Mouse (Mus musculus) liver, embryonic 12.5 days (tissue): ENCODE measurements around the gene Kalrn. TPM values are rescaled to one million over a fixed set of nuclear protein-coding genes. Genes with fewer than 3 reads are reported as not detected.

Experiments
- ATAC-seq: fragments of 200-750 bp; cut with Nextera tagmentation; 2 replicates; pipeline ENCODE4 v1.8.0; 2017; ENCODE audit warnings: moderate number of reproducible peaks, mild to moderate bottlenecking, moderate library complexity
- H3K27ac ChIP-seq: fragments of 300-500 bp; sonication (generic); 2 replicates; pipeline ENCODE4 v1.5.1; 2016; ENCODE audit warnings: mild to moderate bottlenecking
- H3K27me3 ChIP-seq: fragments of 300-500 bp; sonication (generic); replicated peaks from 2 replicates; pipeline ENCODE4 v1.6.1; 2016; ENCODE audit warnings: mild to moderate bottlenecking, moderate library complexity
- H3K36me3 ChIP-seq: fragments of 300-500 bp; sonication (generic); 2 replicates; pipeline ENCODE4 v1.6.1; 2016; ENCODE audit warnings: mild to moderate bottlenecking, moderate library complexity
- H3K4me1 ChIP-seq: fragments of 300-500 bp; sonication (generic); 2 replicates; pipeline ENCODE4 v1.6.1; 2016
- H3K4me2 ChIP-seq: fragments of 300-500 bp; sonication (generic); 2 replicates; pipeline ENCODE4 v1.6.1; 2016; ENCODE audit warnings: mild to moderate bottlenecking, moderate library complexity
- H3K4me3 ChIP-seq: fragments of 300-500 bp; sonication (generic); 2 replicates; pipeline ENCODE4 v1.5.1; 2016; ENCODE audit warnings: mild to moderate bottlenecking, moderate library complexity
- H3K9ac ChIP-seq: fragments of 300-500 bp; sonication (generic); 2 replicates; pipeline ENCODE4 v1.6.1; 2016; ENCODE audit warnings: mild to moderate bottlenecking, moderate library complexity
- H3K9me3 ChIP-seq: fragments of 300-500 bp; sonication (generic); replicated peaks from 2 replicates; pipeline ENCODE4 v1.6.1; 2016; ENCODE audit warnings: mild to moderate bottlenecking, moderate library complexity
- WGBS: fragments of 180-500 bp; shearing (Covaris S2); methylation state at CpG from one replicate; pipeline ENCODE4 v1.1.7; 2016; ENCODE audit not compliant: insufficient replicate concordance; 5-methylcytosine and 5-hydroxymethylcytosine counted together
- polyA plus RNA-seq: library from polyadenylated mRNA; unstranded; fragments of >200 nt; fragmentation: Nextera tagmentation; extraction: Ambion mirVana; gene quantifications from 2 replicates; pipeline ENCODE4 v1.2.1, GENCODE M21; 2016

Gene Kalrn
- polyA plus RNA-seq, 1 experiment from 2014 or later, result 18.6 TPM

- no peaks in the 10 kb centered on the region for H3K9me3 ChIP-seq
- no peak overlapping the region for H3K9ac ChIP-seq
- H3K27ac ChIP-seq, result no peak overlapping the region
- H3K27me3 ChIP-seq, result peaks cover 10% of the 10 kb centered on the region; the same call in 1 of the 2 replicates
- no peak overlapping the region for H3K4me3 ChIP-seq
- 3% methylated on average over 2 of the region's 2 CpGs for WGBS
- no peak for ATAC-seq
- H3K36me3 ChIP-seq, result no peaks in the 10 kb centered on the region
- no peaks in the 10 kb centered on the region for H3K4me1 ChIP-seq
- no peak overlapping the region for H3K4me2 ChIP-seq
Observed at GRCm38 (mm10) chr16:34125595-34125994, 447.7 kb downstream of the Kalrn start.

- Histone ChIP-seq H3K36me3 (no peaks in the 10 kb centered on the region), H3K27ac (no peak overlapping the region), H3K9ac (no peak overlapping the region), H3K4me3 (no peak overlapping the region), H3K27me3 (0 out of 2 replicates have a peak, but pooled peaks cover 5% of the 10 kb centered on the region), H3K4me2 (no peak overlapping the region), H3K9me3 (no peaks in the 10 kb centered on the region), H3K4me1 (no peaks in the 10 kb centered on the region)
- ATAC-seq, result no peak
- 67% methylated on average over 9 of the region's 9 CpGs for WGBS
Observed at GRCm38 (mm10) chr16:34122486-34122885, 450.8 kb downstream of the Kalrn start.

- no peaks in the 10 kb centered on the region for H3K4me1 ChIP-seq
- no peaks in the 10 kb centered on the region for H3K36me3 ChIP-seq
- no peaks in the 10 kb centered on the region for H3K9me3 ChIP-seq
- no peak for ATAC-seq
- no peak overlapping the region for H3K9ac ChIP-seq
- 40% methylated on average over 7 of the region's 7 CpGs for WGBS
- no peak overlapping the region for H3K27ac ChIP-seq
- peaks cover 13% of the 10 kb centered on the region; the same call in 1 of the 2 replicates for H3K27me3 ChIP-seq
- no peak overlapping the region for H3K4me3 ChIP-seq
- no peak overlapping the region for H3K4me2 ChIP-seq
Observed at GRCm38 (mm10) chr16:34121288-34121687, 452.0 kb downstream of the Kalrn start.

- H3K9me3 ChIP-seq, result no peaks in the 10 kb centered on the region
- H3K4me3 ChIP-seq, result no peak overlapping the region
- no peak for ATAC-seq
- H3K9ac ChIP-seq, result no peak overlapping the region
- no peaks in the 10 kb centered on the region for H3K4me1 ChIP-seq
- no peak overlapping the region for H3K4me2 ChIP-seq
- no peaks in the 10 kb centered on the region for H3K36me3 ChIP-seq
- H3K27me3 ChIP-seq, result peaks cover 16% of the 10 kb centered on the region; the same call in 1 of the 2 replicates
- WGBS, result 19% methylated on average over 9 of the region's 9 CpGs
- H3K27ac ChIP-seq, result no peak overlapping the region
Observed at GRCm38 (mm10) chr16:34120801-34121201, 452.5 kb downstream of the Kalrn start.

DNA sequence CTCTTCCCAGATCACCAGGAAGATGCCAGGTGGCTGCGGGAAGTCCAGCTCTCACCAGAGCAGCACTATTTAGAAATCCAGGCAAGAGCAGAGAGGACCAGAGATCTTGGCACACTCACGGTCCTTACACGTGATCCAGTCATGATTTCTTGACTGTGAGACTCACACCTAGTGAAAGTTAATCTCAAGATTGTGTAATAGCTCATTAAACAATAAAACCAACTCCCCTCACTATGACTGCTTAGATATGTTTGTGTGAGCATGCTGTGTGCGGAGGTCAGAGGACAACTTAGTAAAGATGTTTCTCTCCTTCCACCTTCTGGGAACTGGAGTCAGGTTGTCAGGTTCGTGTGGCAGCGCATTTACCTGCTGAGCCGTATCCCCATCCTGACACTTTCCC is 453.5 kb downstream of the Kalrn start:
- WGBS, result 67% methylated on average over 7 of the region's 7 CpGs
- H3K9ac ChIP-seq, result no peak overlapping the region
- no peak overlapping the region for H3K4me3 ChIP-seq
- H3K36me3 ChIP-seq, result no peaks in the 10 kb centered on the region
- peaks cover 16% of the 10 kb centered on the region; the same call in 1 of the 2 replicates for H3K27me3 ChIP-seq
- no peak overlapping the region for H3K27ac ChIP-seq
- no peaks in the 10 kb centered on the region for H3K4me1 ChIP-seq
- no peaks in the 10 kb centered on the region for H3K9me3 ChIP-seq
- no peak overlapping the region for H3K4me2 ChIP-seq
- ATAC-seq, result no peak

DNA sequence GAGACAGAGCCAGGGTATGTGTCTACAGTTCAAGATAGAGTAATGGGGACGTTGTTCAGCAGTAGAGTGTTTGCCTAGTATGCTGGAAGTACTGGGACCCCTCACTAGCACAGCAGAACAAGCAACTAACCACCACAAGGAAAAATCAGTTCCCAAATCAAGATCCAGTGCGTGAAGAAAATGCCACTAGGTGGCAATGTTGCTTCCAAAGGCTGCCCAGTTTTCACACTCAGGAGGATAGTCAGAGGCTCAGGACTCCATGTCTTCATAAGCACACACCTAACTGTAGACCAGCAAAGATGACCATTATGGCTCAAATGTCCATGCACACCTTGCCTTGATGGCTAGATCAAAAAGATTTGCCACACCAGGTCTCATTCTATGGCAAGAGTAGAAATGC is 454.0 kb downstream of the Kalrn start:
- no peak for ATAC-seq
- WGBS, result 13% methylated on average over 2 of the region's 2 CpGs
- Histone ChIP-seq H3K4me2 (no peak overlapping the region), H3K9ac (no peak overlapping the region), H3K4me1 (no peaks in the 10 kb centered on the region), H3K36me3 (no peaks in the 10 kb centered on the region), H3K9me3 (no peaks in the 10 kb centered on the region), H3K4me3 (no peak overlapping the region), H3K27me3 (peaks cover 15% of the 10 kb centered on the region; the same call in 1 of the 2 replicates), H3K27ac (no peak overlapping the region)

- Histone ChIP-seq H3K36me3 (no peaks in the 10 kb centered on the region), H3K27ac (no peak overlapping the region), H3K4me2 (no peak overlapping the region), H3K4me1 (peaks cover 6% of the 10 kb centered on the region; the same call in 1 of the 2 replicates), H3K27me3 (peaks cover 11% of the 10 kb centered on the region; the same call in 1 of the 2 replicates), H3K4me3 (no peak overlapping the region), H3K9me3 (no peaks in the 10 kb centered on the region), H3K9ac (no peak overlapping the region)
- ATAC-seq, result no peak
- 3% methylated on average over 3 of the region's 3 CpGs for WGBS
Observed at GRCm38 (mm10) chr16:34114665-34115064, 458.7 kb downstream of the Kalrn start.

DNA sequence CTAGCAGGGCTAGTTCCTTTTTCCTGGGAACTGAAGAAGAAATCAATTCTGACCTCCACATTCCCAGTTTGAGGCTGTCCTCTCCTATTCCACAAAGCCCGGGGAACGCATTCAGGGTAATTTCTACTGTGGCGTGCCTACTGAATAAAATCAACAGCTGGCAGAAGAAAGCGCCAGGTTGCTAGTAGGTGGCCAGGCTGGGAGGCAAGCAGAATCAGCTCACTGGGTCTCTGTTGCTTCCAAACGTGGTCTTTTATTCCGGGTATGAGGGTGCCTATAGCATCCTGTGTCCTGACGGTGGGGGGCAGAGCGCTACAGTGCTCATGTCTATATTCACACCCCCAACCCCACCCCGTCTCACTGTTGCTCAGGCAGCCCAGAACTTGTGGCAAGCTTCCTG is 460.2 kb downstream of the Kalrn start:
- 74% methylated on average over 9 of the region's 9 CpGs for WGBS
- peaks cover 11% of the 10 kb centered on the region; the same call in 1 of the 2 replicates for H3K27me3 ChIP-seq
- H3K9ac ChIP-seq, result no peak overlapping the region

DNA sequence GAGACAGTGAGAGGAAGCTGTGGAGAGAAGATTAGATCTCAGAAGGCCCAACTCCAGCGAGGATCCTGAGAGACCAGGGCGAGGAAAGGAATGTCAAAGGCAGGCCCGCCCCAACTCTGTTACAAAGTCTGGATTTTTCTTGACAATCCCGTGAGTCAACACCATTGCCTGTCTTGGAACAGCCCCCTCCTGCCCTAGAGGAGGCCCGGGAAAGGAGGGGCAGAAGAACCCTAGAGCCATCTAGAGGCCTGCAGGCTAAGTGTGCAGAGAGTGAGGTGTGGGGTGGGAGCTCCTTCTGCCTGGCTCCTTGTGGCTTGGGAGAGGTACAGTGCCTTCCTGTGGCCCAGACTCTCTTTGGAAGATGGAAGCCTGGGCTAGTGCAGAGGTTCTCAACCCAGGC is 460.8 kb downstream of the Kalrn start:
- no peak overlapping the region for H3K4me2 ChIP-seq
- no peak overlapping the region for H3K9ac ChIP-seq
- no peak overlapping the region for H3K4me3 ChIP-seq
- H3K9me3 ChIP-seq, result no peaks in the 10 kb centered on the region
- no peak overlapping the region for H3K27ac ChIP-seq
- WGBS, result 10% methylated on average over 5 of the region's 5 CpGs
- peaks cover 11% of the 10 kb centered on the region; the same call in 1 of the 2 replicates for H3K27me3 ChIP-seq
- H3K4me1 ChIP-seq, result peaks cover 9% of the 10 kb centered on the region; the same call in 1 of the 2 replicates
- peak; percentile 40; the same call in 1 of the 2 replicates for ATAC-seq
- H3K36me3 ChIP-seq, result no peaks in the 10 kb centered on the region

More for the DNA sequence above, 460.2 kb downstream of the Kalrn start:
- Histone ChIP-seq H3K4me1 (peaks cover 9% of the 10 kb centered on the region; the same call in 1 of the 2 replicates), H3K9me3 (no peaks in the 10 kb centered on the region), H3K36me3 (no peaks in the 10 kb centered on the region), H3K27ac (no peak overlapping the region), H3K4me3 (no peak overlapping the region), H3K4me2 (no peak overlapping the region)
- no peak for ATAC-seq

- Histone ChIP-seq H3K36me3 (no peaks in the 10 kb centered on the region), H3K4me2 (no peak overlapping the region), H3K4me3 (no peak overlapping the region), H3K9ac (no peak overlapping the region), H3K4me1 (peaks cover 9% of the 10 kb centered on the region; the same call in 1 of the 2 replicates), H3K9me3 (no peaks in the 10 kb centered on the region), H3K27me3 (peaks cover 1% of the 10 kb centered on the region; the same call in 1 of the 2 replicates), H3K27ac (no peak overlapping the region)
- ATAC-seq, result no peak
- 66% methylated on average over 7 of the region's 7 CpGs for WGBS
Observed at GRCm38 (mm10) chr16:34110840-34111625, 462.3 kb downstream of the Kalrn start.

- no peak overlapping the region for H3K27ac ChIP-seq
- 63% methylated on average over 6 of the region's 6 CpGs for WGBS
- no peak for ATAC-seq
- no peaks in the 10 kb centered on the region for H3K9me3 ChIP-seq
- H3K9ac ChIP-seq, result no peak overlapping the region
- peaks cover 14% of the 10 kb centered on the region; the same call in 1 of the 2 replicates for H3K27me3 ChIP-seq
- no peak overlapping the region for H3K4me3 ChIP-seq
- no peaks in the 10 kb centered on the region for H3K36me3 ChIP-seq
- peaks cover 3% of the 10 kb centered on the region; the same call in 1 of the 2 replicates for H3K4me1 ChIP-seq
- no peak overlapping the region for H3K4me2 ChIP-seq
Observed at GRCm38 (mm10) chr16:34104427-34104826, 468.9 kb downstream of the Kalrn start.

DNA sequence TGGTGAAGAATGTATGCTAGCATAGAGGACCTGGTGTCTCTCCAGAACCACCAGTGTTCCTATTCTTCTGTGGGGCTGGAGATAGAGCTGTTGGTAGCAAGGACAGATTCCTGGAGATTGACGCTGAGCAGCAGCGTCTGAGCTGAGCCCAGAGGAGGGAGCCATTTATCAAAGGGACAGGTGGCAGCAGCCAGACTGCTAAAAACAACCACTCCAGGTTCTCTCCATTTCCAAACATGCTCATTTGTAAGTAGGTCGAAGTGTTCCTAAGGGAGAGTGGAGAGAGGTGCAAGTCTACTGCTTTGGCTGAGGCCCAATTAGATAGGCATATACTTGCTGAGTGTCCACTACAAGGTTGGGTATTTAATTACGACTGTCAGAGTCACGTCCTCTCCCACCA is 470.6 kb downstream of the Kalrn start:
- Histone ChIP-seq H3K4me2 (no peak overlapping the region), H3K27me3 (peaks cover 14% of the 10 kb centered on the region; the same call in 1 of the 2 replicates), H3K27ac (no peak overlapping the region), H3K9ac (no peak overlapping the region), H3K4me3 (no peak overlapping the region), H3K36me3 (no peaks in the 10 kb centered on the region), H3K4me1 (no peaks in the 10 kb centered on the region), H3K9me3 (no peaks in the 10 kb centered on the region)
- WGBS, result 60% methylated on average over 5 of the region's 5 CpGs
- no peak for ATAC-seq
